Mouse (Mus musculus) liver, embryonic 14.5 days (tissue): ENCODE data around the gene Rsrc2.
A peak's percentile ranks its signal among the peaks of the same experiment; 100 is the strongest.

ENCODE experiments used
- CTCF ChIP-seq: IDR thresholded peaks from 2 replicates; pipeline ENCODE4 v1.5.1; 2016; ENCODE audit warnings: antibody characterized with exemption, low read depth, control low read depth
- EP300 ChIP-seq: IDR thresholded peaks from 2 replicates; pipeline ENCODE4 v1.6.1; 2016; ENCODE audit warnings: antibody characterized with exemption, low read depth

DNA sequence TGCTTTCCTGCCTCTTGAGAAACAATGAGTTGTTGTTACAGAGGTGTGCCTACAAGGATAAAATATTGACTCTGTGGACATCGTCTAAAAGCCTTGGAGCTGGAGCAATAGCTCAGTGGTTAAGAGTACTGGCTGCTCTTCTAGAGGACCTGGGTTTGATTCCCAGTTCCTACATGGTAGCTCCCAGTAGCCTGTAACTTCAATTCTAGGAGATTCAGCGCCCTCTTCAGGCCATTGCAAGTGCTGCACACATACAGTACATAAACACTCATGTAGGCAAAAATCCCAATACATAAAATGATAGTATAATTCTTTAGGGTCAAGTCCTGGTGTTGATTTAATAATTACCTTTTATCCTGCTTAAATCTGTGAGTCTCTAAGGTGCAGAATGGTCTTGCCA is 43.9 kb upstream of the Rsrc2 start:
- TF ChIP-seq EP300: no peak
- TF ChIP-seq CTCF: peak; percentile 28; the same call in 1 of the 2 replicates
